Mouse (Mus musculus) midbrain, postnatal 0 days (tissue): ENCODE results near the gene Unc80. TPM values are rescaled to one million over a fixed set of nuclear protein-coding genes. Genes with fewer than 3 reads are reported as not detected.

ENCODE experiments used
- ATAC-seq: fragments of 200-750 bp; cut with Nextera tagmentation; 2 replicates; pipeline ENCODE4 v1.8.0; 2017; ENCODE audit warnings: moderate number of reproducible peaks, mild to moderate bottlenecking, moderate TSS enrichment, moderate library complexity; ENCODE audit not compliant: low FRiP score
- DNase-seq: peaks from one replicate; pipeline ENCODE4 v3.0.0-alpha.2; 2015; ENCODE audit warnings: low spot score
- H3K27ac ChIP-seq: fragments of 300-500 bp; sonication (generic); 2 replicates; pipeline ENCODE4 v1.5.1; 2014; ENCODE audit warnings: low read depth, mild to moderate bottlenecking, low read length, mixed read lengths
- H3K27me3 ChIP-seq: fragments of 300-500 bp; sonication (generic); 2 replicates; pipeline ENCODE4 v1.6.1; 2014; ENCODE audit warnings: low read length, control low read depth, mixed read lengths; ENCODE audit not compliant: insufficient read depth
- H3K36me3 ChIP-seq: fragments of 300-500 bp; sonication (generic); 2 replicates; pipeline ENCODE4 v1.6.1; 2014; ENCODE audit warnings: low read length, control low read depth, mixed read lengths; ENCODE audit not compliant: insufficient read depth
- H3K4me1 ChIP-seq: fragments of 300-500 bp; sonication (generic); 2 replicates; pipeline ENCODE4 v1.6.1; 2014; ENCODE audit warnings: mild to moderate bottlenecking, control low read depth, antibody characterized with exemption, low read length, mixed read lengths; ENCODE audit not compliant: insufficient read depth
- H3K4me2 ChIP-seq: fragments of 300-500 bp; sonication (generic); 2 replicates; pipeline ENCODE4 v1.6.1; 2014; ENCODE audit warnings: low read depth, mild to moderate bottlenecking, low read length, mixed read lengths; ENCODE audit not compliant: poor library complexity, severe bottlenecking
- H3K4me3 ChIP-seq: fragments of 300-500 bp; sonication (generic); 2 replicates; pipeline ENCODE4 v1.5.1; 2014; ENCODE audit warnings: low read depth, mild to moderate bottlenecking, low read length, moderate library complexity
- H3K9ac ChIP-seq: fragments of 300-500 bp; sonication (generic); replicated peaks from 2 replicates; pipeline ENCODE4 v1.6.1; 2014; ENCODE audit warnings: mild to moderate bottlenecking, low read length, moderate library complexity, mixed read lengths; ENCODE audit not compliant: poor library complexity, severe bottlenecking
- H3K9me3 ChIP-seq: fragments of 300-500 bp; sonication (generic); 2 replicates; pipeline ENCODE4 v1.6.1; 2016; ENCODE audit warnings: low read length, control low read depth
- CTCF ChIP-seq: IDR thresholded peaks from 2 replicates; pipeline ENCODE4 v1.5.1; 2016; ENCODE audit warnings: antibody characterized with exemption, mild to moderate bottlenecking
- WGBS: fragments of 180-500 bp; shearing (Covaris S2); extraction: QIAGEN DNeasy Blood & Tissue Kit; methylation state at CpG from one replicate; pipeline ENCODE4 v1.1.7; 2014; 5-methylcytosine and 5-hydroxymethylcytosine counted together
- polyA plus RNA-seq: library from polyadenylated mRNA; unstranded; fragments of >200 nt; fragmentation: Nextera tagmentation; extraction: Ambion mirVana; gene quantifications from 2 replicates; pipeline ENCODE4 v1.2.1, GENCODE M21; 2015
- total RNA-seq: library from RNA; depleted of rRNA; stranded (reverse); fragments of >200 nt; gene quantifications from 2 replicates; pipeline ENCODE4 v1.2.3, GENCODE M21; 2014

The Unc80 gene
- total and polyA plus RNA-seq, 2 experiments from 2014 or later, result 9.6 to 24.2 TPM

GRCm38 (mm10) chr1:66449471-66449870, 18.7 kb upstream of the Unc80 start:
- ATAC-seq (no peak), DNase-seq (no peak)
- 74% methylated on average over 2 of the region's 2 CpGs for WGBS
- no peaks in the 10 kb centered on the region for H3K4me1 ChIP-seq
- H3K36me3 ChIP-seq, result no peaks in the 10 kb centered on the region
- H3K4me3 ChIP-seq, result no peak overlapping the region
- no peak for TF ChIP-seq CTCF
- no peak overlapping the region for H3K4me2 ChIP-seq
- no peaks in the 10 kb centered on the region for H3K9me3 ChIP-seq
- no peak overlapping the region for H3K9ac ChIP-seq
- H3K27ac ChIP-seq, result no peak overlapping the region
- no peaks in the 10 kb centered on the region for H3K27me3 ChIP-seq

- 14% methylated on average over 2 of the region's 2 CpGs for WGBS
- TF ChIP-seq CTCF, result no peak
- H3K4me1 ChIP-seq, result no peaks in the 10 kb centered on the region
- no peaks in the 10 kb centered on the region for H3K27me3 ChIP-seq
- no peak overlapping the region for H3K4me2 ChIP-seq
- no peak overlapping the region for H3K4me3 ChIP-seq
- no peak overlapping the region for H3K9ac ChIP-seq
- H3K27ac ChIP-seq, result no peak overlapping the region
- no peak for DNase-seq
- ATAC-seq, result no peak
- no peaks in the 10 kb centered on the region for H3K9me3 ChIP-seq
- H3K36me3 ChIP-seq, result no peaks in the 10 kb centered on the region
These were observed 11.6 kb upstream of the Unc80 start for GRCm38 (mm10) chr1:66456580-66456979.

- 69% methylated on average over 3 of the region's 3 CpGs for WGBS
- H3K9ac ChIP-seq, result no peak overlapping the region
- H3K4me3 ChIP-seq, result no peak overlapping the region
- DNase-seq (no peak), ATAC-seq (no peak; the same call in 1 of the 2 replicates)
- TF ChIP-seq CTCF, result no peak
- no peak overlapping the region for H3K4me2 ChIP-seq
- H3K27me3 ChIP-seq, result no peaks in the 10 kb centered on the region
- no peaks in the 10 kb centered on the region for H3K4me1 ChIP-seq
- H3K27ac ChIP-seq, result no peak overlapping the region
- H3K36me3 ChIP-seq, result no peaks in the 10 kb centered on the region
- H3K9me3 ChIP-seq, result no peaks in the 10 kb centered on the region
These were observed 10.4 kb upstream of the Unc80 start for GRCm38 (mm10) chr1:66457747-66458146.

GRCm38 (mm10) chr1:66459394-66459793, 8.8 kb upstream of the Unc80 start:
- H3K36me3 ChIP-seq, result no peaks in the 10 kb centered on the region
- H3K4me3 ChIP-seq, result no peak overlapping the region
- no peak for DNase-seq
- H3K9ac ChIP-seq, result no peak overlapping the region
- 72% methylated on average over 3 of the region's 3 CpGs for WGBS
- H3K9me3 ChIP-seq, result no peaks in the 10 kb centered on the region
- no peak overlapping the region for H3K27ac ChIP-seq
- no peaks in the 10 kb centered on the region for H3K27me3 ChIP-seq
- no peak for ATAC-seq
- H3K4me1 ChIP-seq, result no peaks in the 10 kb centered on the region
- H3K4me2 ChIP-seq, result no peak overlapping the region
- TF ChIP-seq CTCF, result no peak

- Histone ChIP-seq H3K36me3 (no peaks in the 10 kb centered on the region), H3K27me3 (no peaks in the 10 kb centered on the region), H3K4me3 (no peak overlapping the region), H3K27ac (no peak overlapping the region), H3K9me3 (no peaks in the 10 kb centered on the region), H3K4me2 (no peak overlapping the region), H3K4me1 (no peaks in the 10 kb centered on the region), H3K9ac (no peak overlapping the region)
- no peak for ATAC-seq
- 86% methylated on average over 4 of the region's 4 CpGs for WGBS
- no peak for DNase-seq
- TF ChIP-seq CTCF, result no peak
These were observed 7.3 kb upstream of the Unc80 start for GRCm38 (mm10) chr1:66460850-66461249.

GRCm38 (mm10) chr1:66468704-66469020, 495 bp downstream of the Unc80 start:
- peak; percentile 48; the same call in 1 of the 2 replicates for ATAC-seq

More at GRCm38 (mm10) chr1:66468704-66469020, 495 bp downstream of the Unc80 start:
- no peaks in the 10 kb centered on the region for H3K9me3 ChIP-seq
- H3K4me2 ChIP-seq, result peak overlapping the region; percentile 83
- no peak for TF ChIP-seq CTCF
- peak; percentile 37 for DNase-seq
- no peaks in the 10 kb centered on the region for H3K27me3 ChIP-seq
- peak overlapping the region; percentile 85 for H3K9ac ChIP-seq
- H3K4me3 ChIP-seq, result peak overlapping the region; percentile 80
- H3K4me1 ChIP-seq, result no peaks in the 10 kb centered on the region
- H3K36me3 ChIP-seq, result peaks cover 4% of the 10 kb centered on the region; the same call in 1 of the 2 replicates
- WGBS, result 0% methylated on average over 3 of the region's 3 CpGs
- H3K27ac ChIP-seq, result peak overlapping the region; percentile 80
